Mouse (Mus musculus) lung, postnatal 0 days (tissue): ENCODE measurements around the gene Kitl. TPM values are rescaled to one million over a fixed set of nuclear protein-coding genes. Genes with fewer than 3 reads are reported as not detected.

Experiments used
- ATAC-seq: fragments of 200-750 bp; cut with Nextera tagmentation; 2 replicates; pipeline ENCODE4 v1.8.0; 2017; ENCODE audit warnings: moderate library complexity
- DNase-seq: peaks from one replicate; pipeline ENCODE4 v3.0.0-alpha.2; 2016; ENCODE audit warnings: low spot score
- H3K27ac ChIP-seq: fragments of 300-500 bp; sonication (generic); 2 replicates; pipeline ENCODE4 v1.5.1; 2014; ENCODE audit warnings: antibody characterized with exemption, mild to moderate bottlenecking, low read length, mixed read lengths
- H3K27me3 ChIP-seq: fragments of 300-500 bp; sonication (generic); replicated peaks from 2 replicates; pipeline ENCODE4 v1.6.1; 2014; ENCODE audit warnings: low read length, mixed read lengths; ENCODE audit not compliant: insufficient read depth
- H3K36me3 ChIP-seq: fragments of 300-500 bp; sonication (generic); 2 replicates; pipeline ENCODE4 v1.6.1; 2014; ENCODE audit warnings: low read length, mixed read lengths; ENCODE audit not compliant: insufficient read depth
- H3K4me1 ChIP-seq: fragments of 300-500 bp; sonication (generic); 2 replicates; pipeline ENCODE4 v1.6.1; 2014; ENCODE audit warnings: antibody characterized with exemption, low read depth, low read length, mixed read lengths; ENCODE audit not compliant: insufficient read depth
- H3K4me2 ChIP-seq: fragments of 300-500 bp; sonication (generic); replicated peaks from 2 replicates; pipeline ENCODE4 v1.6.1; 2014; ENCODE audit warnings: low read depth, mild to moderate bottlenecking, low read length, moderate library complexity, mixed read lengths
- H3K4me3 ChIP-seq: fragments of 300-500 bp; sonication (generic); 2 replicates; pipeline ENCODE4 v1.5.1; 2014; ENCODE audit warnings: low read depth, low read length
- H3K9ac ChIP-seq: fragments of 300-500 bp; sonication (generic); replicated peaks from 2 replicates; pipeline ENCODE4 v1.6.1; 2014; ENCODE audit warnings: low read depth, mild to moderate bottlenecking
- H3K9me3 ChIP-seq: fragments of 300-500 bp; sonication (generic); 2 replicates; pipeline ENCODE4 v1.6.1; 2016; ENCODE audit warnings: low read length, mixed read lengths
- CTCF ChIP-seq: IDR thresholded peaks from 2 replicates; pipeline ENCODE4 v1.5.1; 2016; ENCODE audit warnings: antibody characterized with exemption, mild to moderate bottlenecking
- EP300 ChIP-seq: IDR thresholded peaks from 2 replicates; pipeline ENCODE4 v1.6.1; 2016; ENCODE audit warnings: antibody characterized with exemption, mild to moderate bottlenecking, control low read depth
- WGBS: fragments of 180-500 bp; shearing (Covaris S2); extraction: QIAGEN DNeasy Blood & Tissue Kit; methylation state at CpG from one replicate; pipeline ENCODE4 v1.1.7; 2014; 5-methylcytosine and 5-hydroxymethylcytosine counted together
- polyA plus RNA-seq: library from polyadenylated mRNA; unstranded; fragments of >200 nt; fragmentation: Nextera tagmentation; extraction: Ambion mirVana; gene quantifications from 2 replicates; pipeline ENCODE4 v1.2.1, GENCODE M21; 2015

The Kitl gene
- polyA plus RNA-seq, 1 experiment from 2014 or later: 75.2 TPM

GRCm38 (mm10) chr10:100016326-100016709 lies 888 bp downstream of the Kitl start:
- Histone ChIP-seq H3K27ac (peak overlapping the region; percentile 89), H3K4me1 (peaks cover 13% of the 10 kb centered on the region; the same call in 1 of the 2 replicates), H3K4me3 (peak overlapping the region; percentile 88), H3K27me3 (no peaks in the 10 kb centered on the region), H3K9me3 (no peaks in the 10 kb centered on the region), H3K9ac (peak overlapping the region; percentile 69), H3K4me2 (peak overlapping the region; percentile 78), H3K36me3 (no peaks in the 10 kb centered on the region)
- WGBS: under 1% methylated on average over 23 of the region's 28 CpGs
- TF ChIP-seq CTCF (peak; percentile 45), EP300 (no peak)
- peak; percentile 42 for ATAC-seq
- peak; percentile 75 for DNase-seq

GRCm38 (mm10) chr10:100016941-100017770 lies 1.7 kb downstream of the Kitl start:
- peak overlapping the region; percentile 88 for H3K4me3 ChIP-seq
- peak overlapping the region; percentile 43; the same call in 1 of the 2 replicates for H3K27ac ChIP-seq
- peak overlapping the region; percentile 78 for H3K4me2 ChIP-seq
- DNase-seq: peak; percentile 22
- ATAC-seq: no peak
- H3K36me3 ChIP-seq: no peaks in the 10 kb centered on the region
- no peaks in the 10 kb centered on the region for H3K9me3 ChIP-seq
- H3K9ac ChIP-seq: peak overlapping the region; percentile 54
- H3K4me1 ChIP-seq: peaks cover 13% of the 10 kb centered on the region; the same call in 1 of the 2 replicates
- no peaks in the 10 kb centered on the region for H3K27me3 ChIP-seq
- 0 out of 2 replicates have a peak, but pooled peaks have one; percentile 10 for TF ChIP-seq EP300
- no peak for TF ChIP-seq CTCF
- WGBS: 9% methylated on average over 13 of the region's 13 CpGs

DNA sequence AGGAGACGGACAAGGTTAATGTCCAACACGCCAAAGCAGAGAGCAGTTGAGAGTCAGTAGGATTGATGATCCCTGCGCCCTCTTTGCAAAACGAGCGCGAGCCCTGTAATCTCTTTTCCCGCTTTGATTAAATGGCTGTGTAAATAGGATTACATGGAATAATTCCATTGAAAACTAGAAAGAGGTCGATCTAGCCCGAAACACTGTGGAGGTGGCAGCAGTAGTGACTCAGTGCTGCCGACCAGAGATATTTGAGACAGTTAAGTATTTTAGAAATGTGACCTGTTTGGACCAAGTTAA lies 2.3 kb downstream of the Kitl start:
- Histone ChIP-seq H3K4me2 (peak overlapping the region; percentile 78), H3K9me3 (no peaks in the 10 kb centered on the region), H3K36me3 (no peaks in the 10 kb centered on the region), H3K9ac (no peak overlapping the region; the same call in 1 of the 2 replicates), H3K27ac (peak overlapping the region; percentile 43; the same call in 1 of the 2 replicates), H3K4me1 (peaks cover 13% of the 10 kb centered on the region; the same call in 1 of the 2 replicates), H3K4me3 (peak overlapping the region; percentile 88), H3K27me3 (no peaks in the 10 kb centered on the region)
- TF ChIP-seq EP300: no peak
- no peak for TF ChIP-seq CTCF
- 7% methylated on average over 10 of the region's 10 CpGs for WGBS
- DNase-seq (peak; percentile 31), ATAC-seq (no peak)

DNA sequence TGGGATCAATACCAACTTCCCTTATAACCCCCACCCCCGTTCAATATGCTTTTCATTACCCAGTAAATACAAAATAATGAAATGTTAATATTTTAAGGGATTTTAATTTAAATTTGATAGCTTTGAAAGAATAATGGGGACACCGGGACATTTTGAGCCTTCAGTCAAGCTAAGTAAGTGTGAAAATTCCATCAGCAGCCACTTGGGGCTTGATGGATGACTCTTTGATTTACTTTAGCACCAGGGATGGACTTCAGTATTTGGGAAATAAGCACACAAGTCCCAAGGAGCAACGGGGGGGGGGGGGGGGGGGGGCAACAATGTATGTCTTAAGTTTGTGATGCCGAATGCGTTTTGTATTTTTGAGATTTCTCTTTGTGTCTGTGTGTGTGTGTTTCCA lies 3.1 kb downstream of the Kitl start:
- no peaks in the 10 kb centered on the region for H3K27me3 ChIP-seq
- no peak overlapping the region for H3K9ac ChIP-seq
- peak overlapping the region; percentile 78 for H3K4me2 ChIP-seq
- no peak for ATAC-seq
- peak; percentile 44 for DNase-seq
- no peaks in the 10 kb centered on the region for H3K9me3 ChIP-seq
- TF ChIP-seq EP300 (no peak), CTCF (peak; percentile 25; the same call in 1 of the 2 replicates)
- peaks cover 13% of the 10 kb centered on the region; the same call in 1 of the 2 replicates for H3K4me1 ChIP-seq
- no peaks in the 10 kb centered on the region for H3K36me3 ChIP-seq
- 16% methylated on average over 5 of the region's 5 CpGs for WGBS
- no peak overlapping the region for H3K27ac ChIP-seq
- H3K4me3 ChIP-seq: peak overlapping the region; percentile 88

DNA sequence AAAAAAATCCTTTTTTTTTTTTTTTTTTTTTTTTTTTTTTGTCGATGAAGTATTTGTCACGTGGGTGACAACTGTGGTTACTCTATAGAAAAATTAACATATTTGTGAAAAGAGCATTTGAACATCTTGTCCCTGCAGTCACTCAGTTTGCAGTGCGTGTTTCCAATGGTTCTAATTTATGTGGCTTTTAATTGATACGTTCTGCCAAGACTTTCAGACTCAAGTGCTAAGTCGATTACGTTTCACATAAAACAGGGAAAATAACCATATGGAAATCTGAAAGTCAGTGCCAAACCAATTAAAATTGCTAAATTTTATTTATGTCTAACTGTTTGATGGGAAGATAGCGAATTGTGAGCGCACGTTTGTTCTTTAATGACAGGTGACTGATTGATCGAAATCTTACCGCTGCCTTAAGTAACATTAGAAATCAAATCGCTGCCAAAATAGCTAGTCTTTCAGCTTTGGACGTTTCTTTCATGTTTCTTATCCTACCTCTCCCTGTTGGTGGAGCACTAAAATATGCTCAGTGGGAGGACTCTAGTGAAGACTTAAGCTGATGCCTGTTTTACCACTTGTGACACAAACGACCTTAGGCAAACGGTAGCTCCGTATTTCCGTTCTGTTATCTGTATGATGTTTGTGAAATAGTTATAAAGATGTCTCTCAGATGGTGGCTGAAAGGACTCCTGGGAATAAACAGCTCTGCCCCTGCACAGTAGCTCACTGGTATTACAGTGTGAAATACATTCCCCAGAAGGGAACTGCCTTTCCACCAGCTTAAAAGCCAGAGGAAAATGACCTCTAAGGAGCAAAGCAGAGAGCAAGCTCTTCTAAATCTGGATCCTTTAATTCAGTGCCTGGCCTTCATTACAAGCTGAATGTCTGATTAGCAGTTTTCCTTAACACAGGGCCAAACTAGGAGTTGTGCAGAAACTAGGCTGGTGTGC lies 4.1 kb downstream of the Kitl start:
- Histone ChIP-seq H3K4me3 (peak overlapping the region; percentile 6; the same call in 1 of the 2 replicates), H3K27me3 (no peaks in the 10 kb centered on the region), H3K4me2 (peak overlapping the region; percentile 78), H3K36me3 (no peaks in the 10 kb centered on the region), H3K9me3 (no peaks in the 10 kb centered on the region), H3K9ac (no peak overlapping the region), H3K4me1 (peaks cover 13% of the 10 kb centered on the region; the same call in 1 of the 2 replicates), H3K27ac (peak overlapping the region; percentile 15; the same call in 1 of the 2 replicates)
- DNase-seq (no peak), ATAC-seq (no peak)
- WGBS: 46% methylated on average over 17 of the region's 17 CpGs
- no peak for TF ChIP-seq CTCF
- TF ChIP-seq EP300: no peak
